29 mouse cellular contexts compared by ENCODE assay signal in genomic region chr15:81120140-81120539, GRCm38 (mm10).
A peak's percentile ranks its signal among the peaks of the same experiment; 100 is the strongest.
DNase-seq lines count a peak whose midpoint lies in the region; ATAC-seq and TF ChIP-seq lines count a peak whose summit lies in the region.
"Had no signal": no experiment of that assay in that cellular context is flagged by ENCODE, and none has a peak within 500 bp of the region (broad histone marks: within the 10 kb centered on the region; RNA-seq: fewer than 3 reads in every experiment).

No protein-coding gene starts in this region.

- DNase-seq in heart, adult 8-10 months (ENCODE audit: low spot score) = peak; percentile 35
- DNase-seq in heart, postnatal 25 days (ENCODE audit: low spot score) = no peak
- peak; percentile 53 for DNase-seq in testis, postnatal 10 days (ENCODE audit: low spot score)
- DNase-seq in testis, postnatal 14 days (ENCODE audit: low spot score) = no peak
- peak; percentile 37 to 48 for DNase-seq in heart, postnatal 10 days
- DNase-seq in hindbrain, postnatal 0 days (ENCODE audit: low spot score) = no peak
- DNase-seq in ovary, adult 18-20 months (ENCODE audit: low spot score) = no peak
- DNase-seq: adrenal gland, postnatal 25 days; B cell, adult 2 months; cerebellum, adult 8-10 months; cerebellum, postnatal 36 days; embryo, embryonic 11 days; kidney, adult 8-10 months; kidney, postnatal 14 days; layer of hippocampus, adult 9-11 months; left cerebral cortex, postnatal 4 days; lung, embryonic 14.5 days; thymus, adult 2 months; thymus, postnatal 4 days had no signal

- WGBS in hindbrain, postnatal 0 days = 79% methylated on average over 6 of the region's 6 CpGs

- intact Hi-C loops in heart, postnatal 25 days (cut with DNase I) = no loop called here
- intact Hi-C loops in heart, postnatal 10 days (cut with DNase I) = no loop called here

- no peaks in the 10 kb centered on the region for H3K36me3 ChIP-seq in hindbrain, postnatal 0 days (ENCODE audit: insufficient read depth, low read length)
- H3K36me3 ChIP-seq: intestine, embryonic 15.5 days; neural tube, embryonic 12.5 days had no signal

- no peaks in the 10 kb centered on the region for H3K4me1 ChIP-seq in hindbrain, postnatal 0 days (ENCODE audit: insufficient read depth, low read length)
- H3K4me1 ChIP-seq: intestine, embryonic 15.5 days; limb, embryonic 15.5 days had no signal

- H3K4me2 ChIP-seq in hindbrain, postnatal 0 days (ENCODE audit: low read depth, low read length) = no peak overlapping the region
- H3K4me2 ChIP-seq: embryonic facial prominence, embryonic 13.5 days; forebrain, embryonic 13.5 days; hindbrain, embryonic 15.5 days; intestine, embryonic 15.5 days; limb, embryonic 15.5 days; lung, embryonic 14.5 days; neural tube, embryonic 12.5 days had no signal

- no peaks in the 10 kb centered on the region for H3K27me3 ChIP-seq in hindbrain, postnatal 0 days (ENCODE audit: insufficient read depth, low read length)
- H3K27me3 ChIP-seq: embryonic facial prominence, embryonic 13.5 days; forebrain, embryonic 13.5 days; hindbrain, embryonic 15.5 days; intestine, embryonic 15.5 days; limb, embryonic 15.5 days; neural tube, embryonic 12.5 days had no signal

- no peak overlapping the region for H3K4me3 ChIP-seq in hindbrain, postnatal 0 days (ENCODE audit: low read length)
- H3K4me3 ChIP-seq: embryonic facial prominence, embryonic 13.5 days; erythroblast, embryonic 14.5 days; forebrain, embryonic 13.5 days; hindbrain, embryonic 15.5 days; intestine, embryonic 15.5 days; left cerebral cortex, adult 2 months; limb, embryonic 15.5 days; midbrain, embryonic 10.5 days; neural tube, embryonic 12.5 days had no signal

- H3K9me3 ChIP-seq in hindbrain, postnatal 0 days (ENCODE audit: low read length) = no peaks in the 10 kb centered on the region
- H3K9me3 ChIP-seq: embryonic facial prominence, embryonic 13.5 days; forebrain, embryonic 13.5 days; hindbrain, embryonic 15.5 days; intestine, embryonic 15.5 days; limb, embryonic 15.5 days; midbrain, embryonic 10.5 days; neural tube, embryonic 12.5 days had no signal

- ATAC-seq in hindbrain, postnatal 0 days = no peak
- ATAC-seq: forebrain, embryonic 13.5 days; intestine, embryonic 15.5 days had no signal

- no peak overlapping the region for H3K27ac ChIP-seq in hindbrain, postnatal 0 days
- H3K27ac ChIP-seq: embryonic facial prominence, embryonic 13.5 days; forebrain, embryonic 13.5 days; hindbrain, embryonic 15.5 days; intestine, embryonic 15.5 days; left cerebral cortex, adult 2 months; limb, embryonic 15.5 days; liver, embryonic 14.5 days; midbrain, embryonic 10.5 days; neural tube, embryonic 12.5 days had no signal

- H3K9ac ChIP-seq in hindbrain, postnatal 0 days (replicated peaks; ENCODE audit: low read length) = no peak overlapping the region
- H3K9ac ChIP-seq: embryonic facial prominence, embryonic 13.5 days; forebrain, embryonic 13.5 days; hindbrain, embryonic 15.5 days; intestine, embryonic 15.5 days; limb, embryonic 15.5 days; liver, embryonic 14.5 days; lung, embryonic 14.5 days; neural tube, embryonic 12.5 days had no signal

- TF ChIP-seq CTCF in hindbrain, postnatal 0 days (IDR thresholded peaks at IDR 0.05; ENCODE audit: low read depth) = no peak

Comparison
In these comparisons a context has a peak if more than half of its experiments do, and no peak if none do; other contexts are left out.
1. DNase-seq: peak in heart, adult 8-10 months (single experiment), testis, postnatal 10 days (single experiment) and heart, postnatal 10 days (2 of 2); none in heart, postnatal 25 days (single experiment), testis, postnatal 14 days (single experiment), hindbrain, postnatal 0 days (single experiment) and ovary, adult 18-20 months (single experiment).